Mouse (Mus musculus) left cerebral cortex, adult 18-20 months (tissue): ENCODE data around the gene Rap1a. TPM values are rescaled to one million over a fixed set of nuclear protein-coding genes. Genes with fewer than 3 reads are reported as not detected.

ENCODE experiments used
- DNase-seq, 2 experiments: peaks; one replicate each; pipeline ENCODE4 v3.0.0; 2021 to 2022; ENCODE audit warnings: low spot score in 2 of 2, mixed read lengths in 1 of 2
- total RNA-seq, 2 experiments: library from RNA; stranded (reverse); gene quantifications; 2 replicates each; pipeline ENCODE4 v1.2.3; 2021

Rap1a gene
- total RNA-seq, 2 experiments from 2014 or later: 61.0 to 63.1 TPM

DNA sequence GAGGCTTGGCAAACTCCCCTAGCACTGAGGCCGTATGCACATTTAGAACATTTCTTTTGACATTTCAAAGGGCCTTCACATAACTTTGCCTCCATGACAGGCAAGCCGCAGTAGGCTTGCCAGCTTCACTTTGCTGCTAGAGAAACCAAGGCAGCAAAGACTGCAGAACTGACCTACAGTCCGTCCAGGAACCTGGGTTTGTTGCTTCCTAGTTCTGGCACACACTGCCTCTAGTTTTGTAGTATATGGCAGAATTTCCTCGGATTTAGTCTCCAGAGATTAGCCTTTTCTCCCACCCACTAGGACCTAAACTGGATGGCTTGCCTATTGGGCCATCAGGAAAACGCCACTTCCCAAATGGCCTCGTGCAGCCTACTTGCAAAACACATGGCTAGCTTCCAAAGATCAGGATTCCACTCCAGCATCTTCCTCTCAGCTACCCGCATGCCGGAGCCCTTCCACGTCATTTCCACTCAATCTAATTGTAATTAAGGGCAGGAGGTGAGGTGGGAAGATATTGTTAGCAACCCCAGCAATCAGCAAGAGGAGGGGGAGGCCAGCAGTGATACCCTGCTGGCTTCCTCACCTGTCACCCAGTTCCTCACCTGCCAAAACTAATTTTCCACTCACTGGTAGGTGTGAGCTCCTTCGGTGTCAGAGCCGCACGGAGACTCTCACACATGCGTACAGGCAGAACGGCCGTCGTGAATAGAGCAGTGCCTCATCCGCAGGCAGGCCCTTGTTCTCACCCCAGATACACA, 104.6 kb downstream of the Rap1a start:
- peak in 1 of 2 experiments; percentile 42 for DNase-seq

DNA sequence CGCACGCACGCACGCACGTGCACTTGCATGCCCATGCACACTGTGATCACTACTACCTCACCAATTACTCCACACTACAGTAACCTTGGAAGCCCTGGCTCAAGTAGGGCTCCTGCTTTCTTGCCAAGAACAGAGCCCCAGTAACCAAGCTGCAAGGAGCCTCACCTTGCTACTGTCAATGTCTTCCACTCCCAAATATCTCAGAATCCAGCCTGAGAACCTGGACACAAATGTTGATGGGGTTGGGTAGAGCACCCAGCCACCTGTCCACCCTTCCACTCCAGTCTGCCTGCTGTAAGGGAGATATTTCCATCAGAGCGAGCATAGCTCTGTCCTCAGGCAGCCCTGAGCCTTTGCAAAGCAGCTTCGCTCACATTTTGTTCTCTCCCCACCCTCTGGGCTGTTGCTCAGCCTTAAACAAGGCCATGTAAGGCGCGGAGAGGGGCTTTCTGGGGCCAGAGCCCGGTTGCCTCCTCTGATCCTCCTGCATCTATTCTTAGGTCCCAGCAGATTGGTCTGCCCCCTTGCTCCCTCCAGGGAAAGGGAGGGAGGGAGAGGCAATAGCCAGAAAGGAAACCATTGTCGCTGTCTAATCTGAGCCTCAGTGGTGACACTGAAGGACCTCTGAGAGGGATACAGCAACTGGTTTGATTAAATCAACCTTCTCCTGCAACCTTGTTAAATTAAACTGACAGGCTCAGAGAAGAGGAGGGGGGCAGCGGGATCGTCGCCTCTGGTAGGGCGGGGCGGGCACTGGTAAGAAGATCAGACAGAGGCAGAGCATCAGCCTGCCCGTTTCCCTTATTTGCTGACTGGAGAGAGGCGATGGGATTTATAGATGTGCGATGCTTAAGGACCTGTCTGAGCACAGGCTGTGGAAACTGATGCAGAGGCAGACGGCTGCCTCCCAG, 105.4 kb downstream of the Rap1a start:
- DNase-seq: peak in 1 of 2 experiments; percentile 34

DNA sequence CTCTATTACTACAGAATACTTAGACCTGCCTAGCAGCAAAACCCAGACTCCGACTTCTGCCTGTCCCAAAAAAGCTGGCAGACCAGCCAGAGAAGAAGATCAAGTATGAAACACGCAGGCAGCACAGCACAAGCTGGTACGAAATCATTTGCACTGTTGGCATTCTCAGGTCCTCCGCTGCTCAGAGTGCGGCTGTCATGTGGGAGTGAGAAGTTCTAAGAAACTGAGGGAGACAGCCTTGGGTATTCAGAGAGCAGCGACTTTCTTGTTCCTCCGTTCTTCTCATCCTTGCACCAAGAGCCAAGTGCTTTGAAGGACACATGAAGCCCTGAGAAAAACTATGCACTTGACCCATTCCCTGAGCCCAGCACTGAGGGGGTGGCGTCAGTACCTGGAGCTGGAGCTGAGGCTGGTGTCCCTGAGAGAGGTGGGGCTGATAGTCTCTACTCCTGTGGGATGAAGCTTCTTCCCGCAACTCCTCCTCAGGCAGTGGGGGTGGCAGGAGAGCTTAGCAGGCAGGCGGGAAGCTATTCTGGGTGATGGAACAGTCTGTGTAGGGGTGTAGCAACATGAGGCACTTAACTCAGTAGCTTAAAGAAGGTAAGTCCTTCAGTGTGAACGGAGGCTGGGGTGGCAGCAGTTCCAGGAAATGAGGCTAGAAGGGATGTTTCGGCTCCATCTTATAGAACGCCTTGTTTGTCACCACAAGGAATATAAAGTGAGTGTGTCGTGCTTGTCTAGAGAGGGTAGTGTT, 107.6 kb downstream of the Rap1a start:
- peak; percentile 81 to 88 for DNase-seq

DNA sequence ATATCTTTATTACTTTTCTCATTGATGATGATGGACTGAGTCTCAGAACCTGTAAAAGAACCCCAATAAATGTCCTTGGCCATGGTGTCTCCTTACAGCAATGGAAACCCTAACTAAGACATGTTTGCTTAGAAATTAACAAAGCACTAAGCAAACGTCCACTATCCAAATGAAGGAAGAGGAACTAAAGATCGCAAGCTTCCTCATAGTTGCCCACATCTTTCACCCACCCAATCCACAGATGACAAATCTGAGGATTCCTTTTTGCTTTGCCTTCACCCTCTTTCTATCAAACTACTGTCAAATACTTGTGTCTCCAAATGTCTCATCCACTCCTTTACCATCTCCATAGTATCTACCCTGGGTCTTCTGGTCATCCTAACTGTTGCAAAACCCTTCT, 112.6 kb downstream of the Rap1a start:
- no peak for DNase-seq

DNA sequence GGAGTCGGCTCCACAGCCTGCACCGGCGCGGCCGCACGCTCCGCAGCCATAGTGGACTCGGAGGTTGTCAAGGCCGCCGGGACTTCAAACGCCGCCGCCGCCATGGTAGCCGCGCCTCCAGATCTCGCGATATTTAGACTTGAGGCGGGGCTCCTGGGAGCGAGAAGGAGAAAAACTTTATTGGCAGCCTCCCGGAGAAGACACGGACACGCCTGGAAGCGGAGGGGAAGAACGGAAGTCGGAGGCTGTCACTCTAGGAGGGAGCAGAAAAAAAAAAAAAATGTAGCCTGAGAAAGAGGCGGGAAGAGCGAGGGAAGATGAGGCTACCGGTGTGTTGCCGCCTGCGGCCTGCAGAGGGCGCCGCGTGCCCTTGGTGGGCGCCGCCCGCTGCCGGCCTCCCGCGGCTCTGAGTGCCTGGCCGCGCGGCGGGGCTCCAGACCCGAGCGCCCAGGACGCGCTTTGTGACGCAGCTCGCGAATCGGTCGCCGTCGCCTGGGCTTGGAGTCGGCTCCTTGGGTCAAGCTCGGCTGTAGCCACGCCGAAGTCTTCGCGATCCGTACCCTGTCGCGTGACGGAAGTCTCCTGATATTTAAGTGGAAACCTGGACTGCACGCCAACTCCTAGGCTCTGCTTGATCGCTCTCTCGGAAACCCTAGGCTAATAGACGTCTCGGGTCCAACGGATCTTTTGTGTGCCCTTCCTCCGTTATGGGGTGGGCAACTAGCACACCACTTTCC, 113.6 kb downstream of the Rap1a start, which contains the start of gene Ddx20:
Gene Ddx20 (minus strand): TSS at position 251 of the 737 bp plus-strand sequence.
- peak; percentile 91 to 94 for DNase-seq

DNA sequence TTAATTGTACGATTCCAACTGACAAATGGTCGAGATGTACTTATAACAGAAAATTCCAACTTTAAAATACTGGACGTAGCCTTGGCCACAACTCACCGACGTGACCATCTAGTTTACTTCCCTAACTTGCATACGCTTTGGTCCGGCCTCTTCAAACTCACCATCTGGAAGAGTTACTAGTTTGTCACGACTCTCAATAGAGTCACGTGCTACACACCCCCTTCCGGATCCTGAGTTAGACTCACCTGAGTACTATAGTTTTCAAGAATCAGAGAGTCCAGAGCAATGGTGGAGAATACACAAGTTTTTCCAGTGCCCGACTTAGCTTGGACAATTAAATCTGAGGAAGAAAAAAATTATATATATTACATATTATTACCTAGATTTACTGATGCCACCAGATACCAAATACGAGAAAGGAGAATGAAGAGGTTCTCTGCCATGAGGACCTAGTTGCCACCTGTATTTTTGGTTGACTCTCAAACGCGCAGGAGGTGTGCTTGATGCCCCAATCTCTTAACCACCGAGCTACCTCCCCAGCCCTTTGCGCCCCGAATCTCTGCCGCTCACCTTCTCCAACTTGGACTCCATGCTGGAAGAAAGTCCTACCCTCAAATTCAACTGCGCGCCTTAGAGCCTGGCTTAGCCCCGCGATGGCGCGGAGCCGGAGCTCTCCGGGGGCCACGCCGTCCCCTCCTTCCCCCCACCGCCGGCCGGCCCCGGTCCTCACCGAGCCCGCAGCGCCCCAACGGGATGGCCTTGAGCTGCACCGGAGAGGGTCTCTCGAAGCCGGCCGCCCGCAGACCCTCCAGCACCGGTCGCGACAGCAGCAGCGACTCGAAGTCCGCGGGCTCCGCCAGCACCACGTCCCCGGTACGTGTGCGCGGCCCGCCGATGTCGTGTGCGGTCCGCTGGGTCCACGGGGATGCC, 114.5 kb downstream of the Rap1a start:
- DNase-seq: no peak

DNA sequence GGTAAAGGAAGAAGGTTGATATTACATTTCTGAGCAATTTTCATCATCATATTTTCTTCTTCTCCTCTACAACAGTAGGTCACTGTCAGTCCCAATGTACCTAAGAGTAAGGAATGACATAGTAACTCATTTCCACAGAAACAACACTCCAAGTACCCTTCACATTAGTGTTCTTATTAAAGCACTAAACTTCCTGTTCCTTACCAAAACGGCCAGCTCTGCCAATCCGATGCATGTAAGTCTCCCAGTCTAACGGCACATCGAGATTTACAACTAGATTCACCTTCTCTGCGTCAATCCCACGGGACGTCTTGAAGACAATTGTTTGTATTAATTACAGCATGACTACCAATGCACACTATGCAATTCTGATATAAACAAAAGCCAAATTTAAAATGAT, 120.8 kb downstream of the Rap1a start:
- DNase-seq: no peak

Other genes starting within 250 kb of the Rap1a start
- 10 to 100 TPM; 12.6 to 14.4 TPM for gene Ddx20, start 113.8 kb downstream of the Rap1a start, total RNA-seq
- 100 to 1,000 TPM; 106 to 114 TPM for gene Inka2, start 96.7 kb downstream of the Rap1a start, total RNA-seq
- 1 to 10 TPM in 1 of 2 experiments, under 1 TPM in 1; 0.98 to 1.1 TPM for gene Adora3, start 69.5 kb upstream of the Rap1a start, total RNA-seq
- not detected for gene Tmigd3, start 69.6 kb upstream of the Rap1a start, total RNA-seq
- 1 to 10 TPM; 1.6 to 1.8 TPM for gene I830077J02Rik, start 131.3 kb upstream of the Rap1a start, total RNA-seq
- gene Wdr77, start 158.0 kb upstream of the Rap1a start, total RNA-seq: 10 to 100 TPM; 43.4 to 53.4 TPM
- gene Atp5f1, start 158.8 kb upstream of the Rap1a start, total RNA-seq: 100 to 1,000 TPM; 247 to 264 TPM
- 1 to 10 TPM; 2.0 to 2.4 TPM for gene Ovgp1, start 172.4 kb upstream of the Rap1a start, total RNA-seq
- gene Pifo, start 213.3 kb upstream of the Rap1a start, total RNA-seq: not detected
- not detected for gene Chil5, start 231.5 kb upstream of the Rap1a start, total RNA-seq